Mouse (Mus musculus): ENCODE results near the gene Rars. TPM values are rescaled to one million over a fixed set of nuclear protein-coding genes. Genes with fewer than 3 reads are reported as not detected.
"Not testable (repeated sequence)": the region's sequence is repeated elsewhere in the genome, so short reads cannot be mapped to it uniquely, and the experiment has no call there.

The Rars gene
- 10 to 100 TPM; 42.4 to 46.8 TPM for total RNA-seq (2021)

- intact Hi-C loops (cut with DNase I) = loop anchor here (5.0 kb wide), 1 partner anchor 62 kb away; no protein-coding TSS in a partner anchor
Observed at GRCm38 (mm10) chr11:35834022-35834760, at the start of gene Rars. TSS of gene Rars (minus strand) at chr11:35834506.

DNA sequence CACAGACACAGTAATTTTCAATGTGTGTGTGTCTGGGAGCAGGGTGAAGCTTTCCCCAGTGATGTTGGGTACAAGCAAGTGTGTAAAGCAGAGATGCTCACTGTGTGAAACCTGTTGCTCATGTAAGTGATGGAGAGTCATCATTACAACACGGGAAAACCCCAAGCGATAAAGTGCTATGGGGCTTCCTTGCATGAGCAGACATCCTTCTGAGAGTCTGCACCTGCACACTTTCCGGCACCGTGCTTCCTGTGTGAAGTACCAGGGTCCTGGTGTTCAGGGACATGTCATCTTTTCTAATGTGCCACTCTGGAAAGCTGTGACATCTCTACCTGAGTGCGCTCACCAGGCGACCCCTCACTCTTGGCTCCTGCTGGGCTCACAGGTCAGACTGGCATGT lies 48.5 kb upstream of the Rars start:
- intact Hi-C loops (cut with DNase I) = no loop called here
- DNase-seq (ENCODE audit: low spot score in 2 of 2) = no peak

More at GRCm38 (mm10) chr11:35834022-35834760, at the start of gene Rars:
- peak; percentile 94 for DNase-seq (ENCODE audit: low spot score in 2 of 2)

- intact Hi-C loops (cut with DNase I) = no loop called here
- no peak for DNase-seq (ENCODE audit: low spot score in 2 of 2)
Observed at GRCm38 (mm10) chr11:35878559-35878897, 44.2 kb upstream of the Rars start.

GRCm38 (mm10) chr11:35877651-35878558 lies 43.6 kb upstream of the Rars start:
- intact Hi-C loops (cut with DNase I) = no loop called here
- no peak for DNase-seq (ENCODE audit: low spot score in 2 of 2)

DNA sequence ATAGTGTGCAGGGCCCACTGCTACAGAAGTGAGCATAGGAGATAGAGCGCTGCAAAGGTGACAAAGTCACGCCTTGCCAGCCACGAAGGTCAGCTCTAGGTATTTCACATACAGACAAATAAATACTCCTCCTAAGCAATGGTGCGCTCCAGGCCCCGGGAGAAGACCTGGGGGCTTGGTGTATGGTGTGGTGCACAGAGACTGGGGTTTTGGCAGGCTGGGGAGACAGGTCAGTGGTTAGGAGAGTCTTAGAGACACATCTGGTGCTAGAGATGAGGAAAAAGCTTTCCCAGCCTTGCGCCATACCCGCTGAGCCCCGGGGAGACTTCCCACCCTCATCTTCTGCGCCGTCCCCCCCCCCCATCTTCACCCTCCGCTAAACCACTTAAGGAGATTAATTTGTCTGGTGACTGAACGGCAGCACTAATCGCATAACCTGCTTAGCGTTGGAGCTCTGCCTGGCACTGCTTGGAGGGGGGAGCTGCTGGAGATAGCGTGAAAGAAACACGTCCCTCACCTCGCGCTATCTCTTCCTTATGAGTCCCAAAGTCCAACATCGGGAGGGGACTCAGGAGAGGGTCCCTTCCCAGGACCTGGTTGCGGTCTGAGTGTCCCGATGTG lies 39.4 kb upstream of the Rars start:
- no peak for DNase-seq (ENCODE audit: low spot score in 2 of 2)
- intact Hi-C loops (cut with DNase I) = no loop called here

DNA sequence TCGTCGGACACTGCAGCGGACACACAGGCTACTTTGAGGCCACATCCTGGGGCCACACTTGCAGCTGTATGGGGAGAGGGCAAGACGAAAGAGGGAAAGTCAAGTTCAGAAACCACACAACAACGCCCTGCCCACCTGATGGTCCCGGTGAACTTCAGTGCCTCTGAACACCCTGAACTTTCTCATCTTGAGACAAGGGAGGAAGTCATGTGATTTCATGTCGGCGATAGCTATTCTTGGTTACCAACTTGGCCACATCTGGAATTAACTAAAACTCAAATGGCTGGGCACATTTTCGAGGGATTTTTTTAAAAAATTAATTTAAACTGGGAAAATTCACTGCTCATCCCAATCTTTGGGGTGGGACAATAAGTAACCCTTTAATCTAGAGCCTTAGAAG lies 36.7 kb upstream of the Rars start:
- DNase-seq (ENCODE audit: low spot score in 2 of 2) = no peak
- intact Hi-C loops (cut with DNase I) = no loop called here

DNA sequence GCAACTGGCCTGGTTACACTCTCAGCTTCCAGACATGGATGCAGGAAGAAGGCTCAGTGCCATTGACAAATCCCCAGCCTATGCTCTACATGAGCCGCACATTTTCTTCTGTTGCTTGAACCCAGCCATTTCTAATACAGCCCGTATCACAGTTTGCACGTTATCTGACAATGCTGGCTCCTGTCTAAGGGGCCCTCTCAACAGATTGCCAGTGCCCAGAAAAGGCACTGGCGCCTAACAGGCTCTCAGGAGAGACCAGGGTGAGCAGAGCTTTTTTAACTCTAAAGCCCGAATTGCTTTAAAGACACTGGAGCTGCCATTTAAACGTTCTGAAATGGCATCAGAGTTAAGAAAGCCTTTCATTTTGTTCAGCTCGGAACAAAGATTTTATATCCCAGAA lies 31.8 kb upstream of the Rars start:
- DNase-seq (ENCODE audit: low spot score in 2 of 2) = no peak
- intact Hi-C loops (cut with DNase I) = no loop called here

DNA sequence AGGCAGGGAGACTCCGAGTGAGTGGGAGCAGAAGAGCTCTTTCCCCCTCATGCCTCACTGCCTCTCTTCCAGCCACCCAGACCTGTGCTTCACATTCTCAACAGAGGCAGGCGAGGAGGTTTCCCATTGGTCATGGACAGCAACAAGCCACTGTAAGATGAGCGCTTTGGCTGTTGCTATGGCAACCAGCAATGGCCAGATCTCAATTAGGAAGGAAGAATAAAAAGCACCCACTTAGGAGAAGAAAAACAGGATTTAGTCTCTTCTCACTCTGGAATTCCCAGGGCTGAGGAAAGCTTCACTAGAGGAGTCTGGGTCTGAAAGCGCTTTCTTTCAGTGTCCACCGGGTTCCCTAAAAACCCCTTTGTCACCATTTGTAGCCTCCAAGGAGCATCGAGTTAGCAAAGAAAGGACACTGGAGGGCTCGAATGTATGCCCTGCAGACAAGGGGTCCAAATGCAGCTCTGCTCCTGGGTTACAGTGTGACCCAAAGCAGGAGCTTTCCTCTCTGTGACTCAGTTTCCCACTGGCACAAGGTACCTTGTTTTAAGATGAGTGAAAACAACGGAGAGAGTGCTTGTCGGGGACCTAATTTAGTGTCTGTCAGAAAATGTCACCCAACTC lies 30.8 kb upstream of the Rars start:
- DNase-seq (ENCODE audit: low spot score in 2 of 2) = peak; percentile 74
- intact Hi-C loops (cut with DNase I) = loop anchor here (5.0 kb wide), 1 partner anchor 137 kb away; no protein-coding TSS in a partner anchor

- intact Hi-C loops (cut with DNase I) = loop anchor here (5.0 kb wide), 1 partner anchor 139 kb away; no protein-coding TSS in a partner anchor
- DNase-seq (ENCODE audit: low spot score in 2 of 2) = no peak
Observed at GRCm38 (mm10) chr11:35863653-35864052, 29.3 kb upstream of the Rars start.

DNA sequence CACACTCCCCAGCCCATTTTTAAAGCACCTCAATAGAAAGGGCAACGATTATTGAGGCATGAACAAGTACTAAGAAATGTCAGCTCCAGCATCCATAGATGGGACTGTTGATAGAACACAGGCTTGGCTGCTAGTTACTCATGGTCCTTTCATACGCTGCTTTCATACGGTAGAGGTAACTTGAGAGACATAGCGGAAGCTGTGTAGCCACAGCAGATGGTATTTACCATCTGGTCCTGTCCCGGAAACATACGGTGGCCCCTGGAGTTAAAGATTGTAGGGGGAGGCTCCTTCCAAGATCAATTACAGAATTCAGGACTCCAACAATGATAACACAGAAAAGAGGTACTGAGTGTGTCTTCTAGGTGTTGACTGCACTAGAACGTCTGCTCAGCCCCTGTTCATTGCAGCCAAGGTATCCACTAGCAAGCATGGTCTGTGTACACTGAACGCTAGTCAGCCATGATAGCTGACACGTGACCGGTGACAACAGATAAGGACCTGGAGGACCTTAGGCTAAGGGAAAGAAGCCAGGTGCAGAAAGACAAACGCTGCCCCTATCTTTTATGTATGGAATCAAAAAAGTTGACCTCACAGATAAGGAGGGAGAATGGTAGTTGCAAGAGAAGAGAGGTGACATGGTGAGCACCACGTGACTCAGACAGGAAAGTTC lies 23.2 kb upstream of the Rars start:
- intact Hi-C loops (cut with DNase I) = no loop called here
- no peak for DNase-seq (ENCODE audit: low spot score in 2 of 2)

DNA sequence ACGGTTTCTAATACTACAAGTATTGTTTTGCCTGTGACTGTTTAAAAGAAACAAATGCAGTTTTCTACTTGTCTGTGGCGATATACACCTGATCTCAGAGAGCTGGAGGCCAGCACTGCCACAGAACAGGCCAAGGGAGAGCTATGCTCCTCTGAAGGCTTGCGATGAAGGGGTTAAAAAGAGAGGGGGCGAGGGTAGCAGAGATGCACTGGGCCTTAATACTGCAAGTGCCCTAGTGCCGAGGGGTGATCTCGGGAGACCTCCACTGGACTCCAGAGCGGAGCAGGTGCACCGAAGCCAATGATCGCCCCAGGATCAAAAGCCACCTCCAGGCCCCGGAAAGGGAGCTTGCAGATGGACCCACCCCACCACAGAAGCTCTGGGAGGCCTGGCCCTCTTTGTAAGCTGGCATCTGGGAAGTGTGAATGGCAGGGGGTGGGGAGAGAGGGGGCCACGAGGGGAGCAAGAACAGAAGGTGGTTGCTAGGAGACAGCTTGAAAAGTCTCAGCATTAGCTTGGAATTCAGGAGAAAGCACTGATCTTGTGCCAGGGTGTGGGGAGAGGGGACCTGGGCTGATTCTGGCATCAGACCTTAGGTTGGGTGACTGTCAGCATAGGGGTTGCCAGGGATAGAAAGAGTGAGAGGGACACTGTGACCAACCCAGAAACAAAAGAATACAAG lies 22.2 kb upstream of the Rars start:
- intact Hi-C loops (cut with DNase I) = no loop called here
- DNase-seq (ENCODE audit: low spot score in 2 of 2) = peak in 1 of 2 experiments; percentile 48

DNA sequence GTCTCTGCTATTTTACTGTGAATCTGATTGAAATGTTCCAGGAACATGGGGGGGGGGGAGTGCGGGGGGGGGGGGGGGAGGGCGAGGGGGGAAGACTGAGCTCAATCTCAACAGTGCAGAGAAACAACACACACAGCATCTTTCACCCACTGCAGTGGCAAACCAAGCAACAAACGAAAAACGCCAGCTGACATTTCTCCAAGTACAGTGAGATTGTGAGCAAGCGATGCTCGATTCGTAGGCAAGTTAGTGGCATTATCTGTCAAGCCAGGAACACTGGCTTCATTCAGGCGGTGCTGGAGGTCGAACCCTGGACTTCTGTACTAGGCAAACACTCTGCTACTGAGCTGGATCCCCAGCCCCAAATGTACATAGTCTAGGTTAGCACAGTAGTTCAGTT lies 21.3 kb upstream of the Rars start:
- intact Hi-C loops (cut with DNase I) = no loop called here
- DNase-seq (ENCODE audit: low spot score in 2 of 2) = no peak

DNA sequence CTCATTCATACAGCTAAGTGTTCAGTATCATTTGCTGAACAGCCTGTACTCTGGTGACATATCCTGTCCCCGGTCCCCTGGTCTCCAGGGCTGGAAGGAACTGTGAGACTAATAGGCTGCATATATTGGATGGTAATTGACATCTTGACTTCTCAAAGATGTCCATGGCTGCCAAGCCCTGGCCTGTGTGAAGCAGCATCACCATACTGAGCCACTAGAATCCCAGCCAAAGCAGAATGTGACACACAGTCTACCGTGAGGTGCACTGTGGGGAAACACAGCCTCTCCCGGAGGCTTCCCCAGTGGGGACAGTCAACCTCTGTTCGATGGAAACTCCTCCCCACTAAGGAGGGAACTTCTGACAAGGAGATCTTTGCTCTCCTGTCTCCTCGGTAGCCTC lies 20.6 kb upstream of the Rars start:
- DNase-seq (ENCODE audit: low spot score in 2 of 2) = no peak
- intact Hi-C loops (cut with DNase I) = no loop called here

DNA sequence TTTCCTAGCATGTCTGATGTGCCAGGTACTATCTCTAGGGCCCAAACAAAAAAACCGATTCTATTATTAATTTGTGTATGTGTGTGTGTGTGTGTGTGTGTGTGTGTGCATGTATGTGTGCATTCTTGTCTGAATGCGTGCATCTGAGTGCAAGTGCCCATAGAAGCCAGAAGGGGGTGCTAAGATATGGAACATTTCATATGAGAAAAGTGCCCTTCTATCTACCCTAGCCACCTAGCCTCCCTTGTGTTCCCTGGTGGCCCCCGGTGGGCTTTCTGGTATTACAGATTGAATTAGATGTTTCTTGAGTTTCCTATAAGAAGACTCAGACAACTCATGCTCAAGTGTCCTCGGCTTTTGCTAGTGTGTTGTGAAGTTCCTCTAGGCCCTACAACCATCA lies 19.3 kb upstream of the Rars start:
- no peak for DNase-seq (ENCODE audit: low spot score in 2 of 2)
- intact Hi-C loops (cut with DNase I) = no loop called here

GRCm38 (mm10) chr11:35852731-35853130 lies 18.4 kb upstream of the Rars start:
- no peak for DNase-seq (ENCODE audit: low spot score in 2 of 2)
- intact Hi-C loops (cut with DNase I) = no loop called here

DNA sequence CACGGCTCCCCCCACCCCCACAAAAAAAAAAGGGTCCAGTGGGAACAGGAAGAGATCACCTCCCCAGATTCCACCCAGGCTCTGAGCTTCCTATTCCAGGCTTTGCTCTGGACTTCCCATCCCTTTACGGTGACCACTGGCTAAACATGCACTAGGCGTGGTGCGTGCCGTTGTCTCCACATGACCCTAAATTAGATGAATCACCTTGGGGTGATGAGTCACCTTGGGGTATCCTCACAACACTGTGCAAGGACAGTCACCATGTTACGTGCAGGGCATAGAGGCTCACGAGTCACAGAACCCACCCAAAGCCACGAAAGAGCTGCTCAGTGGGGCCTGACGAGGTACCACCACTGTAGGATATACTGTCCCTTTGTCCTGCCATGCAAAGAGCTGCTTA lies 10.0 kb upstream of the Rars start:
- intact Hi-C loops (cut with DNase I) = no loop called here

DNA sequence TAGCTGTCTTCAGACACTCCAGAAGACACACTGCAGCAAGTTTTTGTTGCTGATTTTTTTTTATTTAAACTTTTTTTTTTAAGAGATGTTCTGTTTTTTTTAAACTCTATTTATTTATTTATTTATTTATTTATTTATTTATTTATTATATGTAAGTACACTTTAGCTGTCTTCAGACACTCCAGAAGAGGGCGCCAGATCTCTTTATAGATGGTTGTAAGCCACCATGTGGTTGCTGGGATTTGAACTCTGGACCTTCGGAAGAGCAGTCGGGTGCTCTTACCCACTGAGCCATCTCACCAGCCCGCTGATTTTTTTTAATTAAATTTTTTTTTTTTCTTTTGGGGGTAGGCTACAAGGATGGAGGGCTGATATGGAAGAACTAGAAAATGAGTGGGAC lies 8.3 kb upstream of the Rars start:
- DNase-seq (ENCODE audit: low spot score in 2 of 2); intact Hi-C loops (cut with DNase I): not testable (repeated sequence)

More for the DNA sequence above, 10.0 kb upstream of the Rars start:
- no peak for DNase-seq (ENCODE audit: low spot score in 2 of 2)

- no peak for DNase-seq (ENCODE audit: low spot score in 2 of 2)
- intact Hi-C loops (cut with DNase I) = loop anchor here (2.0 kb wide), 1 partner anchor 159 kb away; no protein-coding TSS in a partner anchor
Observed at GRCm38 (mm10) chr11:35841738-35842325, 7.5 kb upstream of the Rars start.
